Mouse (Mus musculus) C2C12 (cell line): ENCODE measurements at regions not wholly inside any gene's neighbourhood (a gene's known extent, or its start where the extent isn't known, plus 50 kb on each side); places are given as distances from the start of the nearest gene placed in this dataset.

ENCODE experiments used
- H3K27me3 ChIP-seq: one replicate; pipeline ENCODE4 v1.6.1; 2011; ENCODE audit not compliant: control insufficient read depth, insufficient read depth, insufficient read length
- H3K36me3 ChIP-seq: one replicate; pipeline ENCODE4 v1.6.1; 2011; ENCODE audit not compliant: control insufficient read depth, insufficient read depth
- H3K4me3 ChIP-seq: one replicate; pipeline ENCODE4 v1.5.1; 2011; ENCODE audit warnings: mild to moderate bottlenecking, control low read depth; ENCODE audit not compliant: poor library complexity, insufficient read depth, severe bottlenecking
- H3K79me2 ChIP-seq: one replicate; pipeline ENCODE4 v1.6.1; 2011; ENCODE audit not compliant: control insufficient read depth, insufficient read depth
- H3K79me3 ChIP-seq: one replicate; pipeline ENCODE4 v1.6.1; 2011; ENCODE audit warnings: low read depth, control low read depth
- H3ac ChIP-seq: one replicate; pipeline ENCODE3; 2011; ENCODE audit warnings: low read depth; ENCODE audit not compliant: control insufficient read depth, insufficient read length
- CEBPB ChIP-seq: IDR thresholded peaks from one replicate; pipeline ENCODE4 v1.6.1; 2011; ENCODE audit warnings: low read depth, mild to moderate bottlenecking, control low read depth, moderate library complexity
- CTCF ChIP-seq: IDR thresholded peaks from one replicate; pipeline ENCODE4 v1.5.1; 2011; ENCODE audit not compliant: control insufficient read depth, insufficient read depth, insufficient read length
- FOSL1 ChIP-seq: IDR thresholded peaks from one replicate; pipeline ENCODE4 v1.8.0; 2011; ENCODE audit warnings: mild to moderate bottlenecking, low read length; ENCODE audit not compliant: poor library complexity, insufficient read depth, severe bottlenecking
- MAX ChIP-seq: IDR thresholded peaks from one replicate; pipeline ENCODE4 v1.6.1; 2011; ENCODE audit warnings: mild to moderate bottlenecking, control low read depth
- MYOD1 ChIP-seq: IDR thresholded peaks from one replicate; pipeline ENCODE4 v1.6.1; 2011; ENCODE audit warnings: low read depth; ENCODE audit not compliant: control insufficient read depth, insufficient read length
- MYOG ChIP-seq: IDR thresholded peaks from one replicate; pipeline ENCODE4 v1.6.1; 2011; ENCODE audit not compliant: control insufficient read depth, insufficient read length; ENCODE audit errors: extremely low read depth
- USF1 ChIP-seq: IDR thresholded peaks from one replicate; pipeline ENCODE4 v1.6.1; 2011; ENCODE audit warnings: low read depth, mild to moderate bottlenecking, control low read depth, moderate library complexity

DNA sequence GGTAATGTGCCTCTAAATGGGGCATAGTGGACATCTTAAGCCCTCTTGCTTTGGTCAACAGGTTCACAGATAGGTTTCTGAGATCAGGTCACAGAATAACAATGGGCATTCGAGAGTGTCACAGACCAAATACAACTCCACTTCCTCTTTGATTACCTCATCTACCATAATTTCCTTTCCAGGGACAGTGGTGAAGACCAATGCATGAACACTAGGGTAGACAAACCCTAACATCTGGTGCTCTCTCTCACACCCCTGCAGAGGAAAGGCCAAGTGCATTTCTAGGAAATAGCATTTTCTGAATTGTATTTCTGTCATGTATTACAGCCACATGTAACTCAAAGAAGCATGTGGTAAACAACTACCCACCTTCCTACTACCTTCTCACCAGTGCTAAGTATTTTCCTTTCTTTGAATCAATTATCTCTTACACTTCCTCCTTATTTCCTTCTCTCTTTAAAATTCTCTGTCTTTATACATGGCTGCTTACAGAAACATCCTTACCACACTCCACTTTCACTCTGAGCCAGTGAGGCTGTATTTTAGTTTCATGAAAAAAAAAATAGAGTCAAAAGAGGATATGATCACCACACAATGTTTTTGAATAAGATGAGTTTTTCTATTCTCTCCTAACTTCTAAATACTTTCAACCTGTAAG is 1021.0 kb downstream of the Gsdmc2 start:
- Histone ChIP-seq H3K36me3 (no peaks in the 10 kb centered on the region), H3K27me3 (no peaks in the 10 kb centered on the region), H3K79me3 (no peaks in the 10 kb centered on the region), H3K4me3 (no peak overlapping the region), H3K79me2 (no peaks in the 10 kb centered on the region), H3ac (no peak overlapping the region)
- no peak for TF ChIP-seq FOSL1
- TF ChIP-seq MYOD1 = no peak
- TF ChIP-seq CEBPB = no peak
- TF ChIP-seq USF1 = no peak
- TF ChIP-seq MYOG = no peak

DNA sequence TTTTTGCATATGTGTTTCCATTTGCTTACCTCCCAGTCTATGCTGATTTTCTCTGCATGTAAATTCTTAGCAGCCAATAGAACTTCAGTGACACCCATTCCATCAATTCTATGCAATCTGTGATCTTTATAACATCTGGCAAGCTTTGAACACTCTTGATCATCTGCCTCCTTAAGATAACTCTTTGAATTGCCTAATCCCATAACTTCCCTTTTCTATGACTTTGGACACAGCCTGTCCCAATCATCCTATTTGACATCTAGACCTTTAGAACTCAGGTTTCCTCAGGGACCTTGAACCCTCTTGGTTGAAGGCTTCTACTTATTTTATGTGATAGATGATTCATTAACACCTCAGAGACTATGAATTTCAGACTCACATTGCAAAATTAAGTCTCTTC is 1022.7 kb downstream of the Gsdmc2 start:
- Histone ChIP-seq H3K36me3 (no peaks in the 10 kb centered on the region), H3K4me3 (no peak overlapping the region), H3K79me3 (no peaks in the 10 kb centered on the region), H3K79me2 (no peaks in the 10 kb centered on the region), H3ac (no peak overlapping the region), H3K27me3 (no peaks in the 10 kb centered on the region)
- no peak for TF ChIP-seq USF1
- TF ChIP-seq MYOG = no peak
- no peak for TF ChIP-seq FOSL1
- no peak for TF ChIP-seq MYOD1
- no peak for TF ChIP-seq MAX
- TF ChIP-seq CTCF = no peak

- Histone ChIP-seq H3ac (no peak overlapping the region), H3K79me2 (no peaks in the 10 kb centered on the region), H3K79me3 (no peaks in the 10 kb centered on the region), H3K27me3 (no peaks in the 10 kb centered on the region), H3K36me3 (no peaks in the 10 kb centered on the region), H3K4me3 (no peak overlapping the region)
- TF ChIP-seq CEBPB (no peak), MYOD1 (no peak), USF1 (no peak), FOSL1 (no peak), MYOG (no peak), MAX (no peak), CTCF (no peak)
Observed at GRCm38 (mm10) chr15:62813093-62813492, 1031.9 kb downstream of the Gsdmc2 start.

DNA sequence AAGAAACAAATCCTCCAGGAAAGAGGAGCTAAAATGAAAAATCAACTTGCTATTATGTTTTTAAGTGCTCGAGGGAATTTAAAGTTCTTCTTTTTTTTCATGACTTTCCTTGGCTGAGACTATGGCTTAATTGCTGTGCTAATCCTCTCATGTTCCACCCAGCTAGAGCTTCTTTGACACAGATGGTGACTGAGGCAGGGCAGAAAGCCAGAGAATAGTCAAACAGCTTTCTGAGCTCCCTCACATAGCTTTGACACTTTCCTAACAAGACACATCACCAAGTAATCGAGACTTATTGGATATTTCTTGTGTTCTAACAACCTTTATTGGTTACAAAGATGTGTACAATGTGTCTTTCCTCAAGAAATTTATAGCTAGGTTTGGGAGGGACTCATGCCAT is 1033.0 kb downstream of the Gsdmc2 start:
- TF ChIP-seq MYOD1 (no peak), MAX (no peak), FOSL1 (no peak), MYOG (no peak), CEBPB (no peak), USF1 (no peak), CTCF (no peak)
- no peak overlapping the region for H3K4me3 ChIP-seq
- H3K79me3 ChIP-seq = no peaks in the 10 kb centered on the region
- no peak overlapping the region for H3ac ChIP-seq
- H3K36me3 ChIP-seq = no peaks in the 10 kb centered on the region
- no peaks in the 10 kb centered on the region for H3K27me3 ChIP-seq
- no peaks in the 10 kb centered on the region for H3K79me2 ChIP-seq

GRCm38 (mm10) chr15:62809320-62809719 is 1035.7 kb downstream of the Gsdmc2 start:
- TF ChIP-seq CTCF (no peak), CEBPB (no peak), MAX (no peak), FOSL1 (no peak), MYOD1 (no peak), MYOG (no peak), USF1 (no peak)
- Histone ChIP-seq H3ac (no peak overlapping the region), H3K36me3 (no peaks in the 10 kb centered on the region), H3K27me3 (no peaks in the 10 kb centered on the region), H3K4me3 (no peak overlapping the region), H3K79me2 (no peaks in the 10 kb centered on the region), H3K79me3 (no peaks in the 10 kb centered on the region)
